Mouse (Mus musculus) subcutaneous adipose tissue, adult 2 months (tissue): ENCODE results near the gene Gm4952. TPM values are rescaled to one million over a fixed set of nuclear protein-coding genes. Genes with fewer than 3 reads are reported as not detected.

Experiments used
- polyA plus RNA-seq: library from polyadenylated mRNA; depleted of rRNA; stranded (reverse); fragments of >200 nt; gene quantifications from 2 replicates; pipeline ENCODE4 v1.2.3, GENCODE M21; 2012; ENCODE audit warnings: low replicate concordance; rRNA removed

Gm4952 gene
- polyA plus RNA-seq, result 0.06 TPM in 1 of 2 replicates, not detected in the other

DNA sequence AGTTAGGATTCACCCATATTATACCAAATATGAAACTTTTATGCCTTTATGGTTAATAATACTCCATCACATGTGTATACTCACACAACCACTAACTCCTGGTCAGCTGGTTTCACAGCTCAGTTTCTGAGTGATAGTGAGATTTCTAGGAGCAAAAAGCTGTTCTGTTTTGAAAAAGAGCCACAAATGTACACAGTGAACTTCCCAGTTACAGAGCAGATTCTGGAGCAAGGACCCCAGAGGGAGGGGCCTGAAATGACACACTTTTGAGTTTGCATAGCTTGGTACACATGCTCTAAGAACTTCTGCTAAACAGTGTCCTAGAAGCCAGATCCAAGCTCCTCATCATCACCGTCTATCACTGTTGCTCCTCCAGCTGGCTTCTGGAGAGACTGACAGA lies at the start of gene Gm4952:
Gene Gm4952 (plus strand): TSS at position 301 of the 400 bp plus-strand sequence.

DNA sequence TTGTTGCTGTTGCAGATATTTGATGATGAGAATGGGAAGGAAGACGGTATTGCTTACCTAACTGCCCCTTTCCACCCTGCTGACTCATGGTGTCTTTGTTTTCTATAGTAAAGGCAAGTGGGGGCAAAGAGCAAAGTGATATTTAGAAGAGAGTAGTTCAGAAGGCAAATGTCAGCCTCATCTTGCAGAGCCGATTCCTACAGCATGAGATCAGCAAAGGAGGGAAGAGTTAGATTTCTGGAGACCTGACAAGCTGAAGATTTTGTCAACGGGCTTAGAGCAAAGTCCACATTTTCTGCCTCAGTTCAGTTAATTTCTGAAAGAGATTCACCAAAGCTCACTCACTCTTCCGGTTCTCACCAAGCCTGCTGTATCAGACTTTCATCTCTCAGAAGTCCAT lies 33.4 kb downstream of the Gm4952 start, which contains the start of gene Glyat:
Gene Glyat (plus strand): TSS at position 133 of the 400 bp plus-strand sequence.

DNA sequence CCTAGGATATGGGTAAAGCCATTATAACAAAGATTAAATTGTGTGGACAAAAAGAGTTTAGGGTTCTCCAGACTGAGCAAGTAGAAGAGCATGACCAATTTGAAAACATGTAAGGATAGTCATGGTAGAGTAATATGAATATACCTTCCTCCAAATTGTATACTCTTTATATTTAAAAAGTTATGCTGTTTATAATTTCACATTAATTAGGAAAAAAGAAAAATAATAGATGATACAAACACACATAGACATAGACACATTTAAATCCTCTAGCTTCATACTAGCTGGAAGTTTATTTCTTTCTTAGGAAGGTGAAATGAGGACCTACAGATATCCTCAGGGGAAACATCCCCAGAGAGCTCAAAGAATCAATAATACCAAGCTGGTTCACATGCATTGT lies 70.4 kb downstream of the Gm4952 start, which contains the start of gene Olfr1442:
Gene Olfr1442 (plus strand): TSS at position 301 of the 400 bp plus-strand sequence.

DNA sequence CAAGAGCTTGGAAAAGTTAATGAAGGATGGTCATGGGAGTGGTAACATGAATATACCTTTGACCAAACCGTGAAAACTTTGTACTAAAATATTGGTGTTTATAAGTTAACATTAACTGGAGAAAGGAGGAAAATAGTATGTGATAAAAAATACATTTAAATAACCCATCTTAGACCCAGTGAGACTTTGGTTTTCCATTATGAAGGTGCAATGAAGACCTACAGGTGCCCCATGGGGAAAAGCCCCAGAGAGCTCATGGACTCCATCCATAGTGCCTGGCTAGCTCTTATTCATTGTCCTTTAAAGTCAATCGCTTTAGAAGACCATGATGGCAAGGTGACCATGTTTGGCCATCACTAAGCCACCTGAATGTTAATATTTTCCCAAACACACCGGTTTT lies 78.0 kb downstream of the Gm4952 start, which contains the start of gene Olfr1443:
Gene Olfr1443 (plus strand): TSS at position 301 of the 400 bp plus-strand sequence.

Other genes with a start within 250 kb of the Gm4952 start
- not detected in 2 replicates for gene Olfr1440, start 212.7 kb upstream of the Gm4952 start, polyA plus RNA-seq
- gene Olfr1441, start 182.5 kb upstream of the Gm4952 start, polyA plus RNA-seq, result not detected in 2 replicates
- not detected in 2 replicates for gene Pfpl, start 172.1 kb upstream of the Gm4952 start, polyA plus RNA-seq
- 9.0 and 31.8 TPM in 2 replicates for gene Mpeg1, start 139.2 kb upstream of the Gm4952 start, polyA plus RNA-seq
- 28.3 and 35.4 TPM in 2 replicates for gene Dtx4, start 98.5 kb upstream of the Gm4952 start, polyA plus RNA-seq
- gene Fam111a, start 54.2 kb upstream of the Gm4952 start, polyA plus RNA-seq, result 2.7 and 4.5 TPM in 2 replicates
- not detected in 2 replicates for gene Glyat, start 33.3 kb downstream of the Gm4952 start, polyA plus RNA-seq
- gene Olfr1442, start 70.5 kb downstream of the Gm4952 start, polyA plus RNA-seq, result not detected in 2 replicates
- not detected in 2 replicates for gene Olfr1443, start 78.1 kb downstream of the Gm4952 start, polyA plus RNA-seq
- gene Keg1, start 95.8 kb downstream of the Gm4952 start, polyA plus RNA-seq, result not detected in 2 replicates
- 0.66 and 0.76 TPM in 2 replicates for gene Cntf, start 165.7 kb downstream of the Gm4952 start, polyA plus RNA-seq
- gene Zfp91, start 196.2 kb downstream of the Gm4952 start, polyA plus RNA-seq, result 19.6 and 23.0 TPM in 2 replicates
- 7.1 and 8.0 TPM in 2 replicates for gene Lpxn, start 196.2 kb downstream of the Gm4952 start, polyA plus RNA-seq
- gene Gm5244, start 246.7 kb downstream of the Gm4952 start, polyA plus RNA-seq, result not detected in 2 replicates